Mouse (Mus musculus) liver, embryonic 16.5 days (tissue): Measurements from ENCODE around the gene Klra1. TPM values are rescaled to one million over a fixed set of nuclear protein-coding genes. Genes with fewer than 3 reads are reported as not detected.
"Not testable (repeated sequence)": the region's sequence is repeated elsewhere in the genome, so short reads cannot be mapped to it uniquely, and the experiment has no call there.

Experiments used
- ATAC-seq: fragments of 200-750 bp; cut with Nextera tagmentation; 2 replicates; pipeline ENCODE4 v1.8.0; 2017; ENCODE audit warnings: low read depth, mild to moderate bottlenecking, moderate number of reproducible peaks, moderate library complexity
- H3K27ac ChIP-seq: fragments of 300-500 bp; sonication (generic); 2 replicates; pipeline ENCODE4 v1.5.1; 2014; ENCODE audit warnings: mild to moderate bottlenecking, low read length
- H3K27me3 ChIP-seq: fragments of 300-500 bp; sonication (generic); 2 replicates; pipeline ENCODE4 v1.6.1; 2014; ENCODE audit warnings: low read depth, low read length, mixed read lengths; ENCODE audit not compliant: control insufficient read depth, insufficient read depth
- H3K36me3 ChIP-seq: fragments of 300-500 bp; sonication (generic); 2 replicates; pipeline ENCODE4 v1.6.1; 2014; ENCODE audit warnings: mild to moderate bottlenecking; ENCODE audit not compliant: control insufficient read depth, insufficient read depth
- H3K4me1 ChIP-seq: fragments of 300-500 bp; sonication (generic); 2 replicates; pipeline ENCODE4 v1.6.1; 2014; ENCODE audit warnings: low read depth, low read length, mixed read lengths; ENCODE audit not compliant: control insufficient read depth
- H3K4me2 ChIP-seq: fragments of 300-500 bp; sonication (generic); 2 replicates; pipeline ENCODE4 v1.6.1; 2014; ENCODE audit warnings: low read depth, low read length, mixed read lengths
- H3K4me3 ChIP-seq: fragments of 300-500 bp; sonication (generic); 2 replicates; pipeline ENCODE4 v1.5.1; 2014; ENCODE audit warnings: low read depth, mild to moderate bottlenecking, low read length
- H3K9ac ChIP-seq: fragments of 300-500 bp; sonication (generic); 2 replicates; pipeline ENCODE4 v1.6.1; 2014; ENCODE audit warnings: low read depth, low read length
- H3K9me3 ChIP-seq: fragments of 300-500 bp; sonication (generic); replicated peaks from 2 replicates; pipeline ENCODE4 v1.6.1; 2016; ENCODE audit warnings: low read length; ENCODE audit not compliant: control insufficient read depth
- WGBS: fragments of 180-500 bp; shearing (Covaris S2); extraction: QIAGEN DNeasy Blood & Tissue Kit; methylation state at CpG from one replicate; pipeline ENCODE4 v1.1.7; 2014; ENCODE audit not compliant: insufficient replicate concordance; 5-methylcytosine and 5-hydroxymethylcytosine counted together
- polyA plus RNA-seq: library from polyadenylated mRNA; unstranded; fragments of >200 nt; fragmentation: Nextera tagmentation; extraction: Ambion mirVana; gene quantifications from 2 replicates; pipeline ENCODE4 v1.2.1, GENCODE M21; 2015

Gene Klra1
- not detected in 2 replicates for polyA plus RNA-seq

DNA sequence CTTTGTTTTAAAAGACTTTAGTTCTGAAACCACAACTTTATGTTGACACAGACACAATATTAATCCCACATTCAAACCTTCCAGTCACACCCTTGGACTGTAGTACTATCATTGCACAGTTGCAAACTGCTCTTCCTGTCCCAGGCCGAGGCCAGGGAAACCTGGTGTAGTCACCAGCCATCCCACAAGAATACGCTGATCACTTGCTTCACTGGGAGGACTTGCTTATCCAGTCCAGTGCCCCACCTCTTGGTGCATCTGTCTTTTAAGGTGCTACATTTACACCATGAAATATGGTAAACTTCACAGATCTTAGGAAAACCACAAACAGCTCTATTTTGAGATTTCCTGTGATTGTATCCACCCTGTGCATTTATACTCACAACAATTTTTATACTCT, at the start of gene Klra1:
Klra1 (minus strand) TSS at position 125 of the 400 bp plus-strand sequence.
- H3K36me3 ChIP-seq, result no peaks in the 10 kb centered on the region
- 44% methylated on average over 2 of the region's 2 CpGs for WGBS
- no peaks in the 10 kb centered on the region for H3K27me3 ChIP-seq
- no peak within 1 kb of the TSS for H3K27ac ChIP-seq
- H3K4me2 ChIP-seq, result no peak within 1 kb of the TSS
- H3K4me1 ChIP-seq, result no peaks in the 10 kb centered on the region
- H3K9ac ChIP-seq, result no peak within 1 kb of the TSS
- H3K4me3 ChIP-seq, result no peak within 1 kb of the TSS
- ATAC-seq, result no peak
- no peaks in the 10 kb centered on the region for H3K9me3 ChIP-seq

DNA sequence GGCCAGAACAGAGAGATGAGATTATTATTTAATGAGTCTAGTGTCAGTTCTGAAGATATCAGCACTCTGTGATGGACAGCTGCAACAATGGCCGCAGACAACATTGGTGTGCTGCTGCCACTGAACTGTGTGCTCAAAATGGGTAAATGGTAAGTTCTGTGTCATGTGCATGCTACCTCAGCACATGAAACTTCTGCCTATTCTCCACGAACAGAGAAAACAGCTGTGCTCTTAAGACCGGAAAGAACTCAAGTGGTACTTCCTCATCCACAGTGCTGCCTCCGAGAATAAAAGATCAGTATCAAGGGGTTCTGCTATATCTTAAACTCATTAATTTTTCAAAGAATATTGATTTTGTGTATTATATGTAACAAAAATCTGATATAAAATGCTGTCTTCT, 42.8 kb upstream of the Klra1 start:
- no peak overlapping the region for H3K4me2 ChIP-seq
- no peak for ATAC-seq
- H3K36me3 ChIP-seq, result no peaks in the 10 kb centered on the region
- no peak overlapping the region for H3K9ac ChIP-seq
- 57% methylated on average over 4 of the region's 4 CpGs for WGBS
- H3K27me3 ChIP-seq, result no peaks in the 10 kb centered on the region
- H3K9me3 ChIP-seq, result no peaks in the 10 kb centered on the region
- no peak overlapping the region for H3K27ac ChIP-seq
- no peaks in the 10 kb centered on the region for H3K4me1 ChIP-seq
- no peak overlapping the region for H3K4me3 ChIP-seq

DNA sequence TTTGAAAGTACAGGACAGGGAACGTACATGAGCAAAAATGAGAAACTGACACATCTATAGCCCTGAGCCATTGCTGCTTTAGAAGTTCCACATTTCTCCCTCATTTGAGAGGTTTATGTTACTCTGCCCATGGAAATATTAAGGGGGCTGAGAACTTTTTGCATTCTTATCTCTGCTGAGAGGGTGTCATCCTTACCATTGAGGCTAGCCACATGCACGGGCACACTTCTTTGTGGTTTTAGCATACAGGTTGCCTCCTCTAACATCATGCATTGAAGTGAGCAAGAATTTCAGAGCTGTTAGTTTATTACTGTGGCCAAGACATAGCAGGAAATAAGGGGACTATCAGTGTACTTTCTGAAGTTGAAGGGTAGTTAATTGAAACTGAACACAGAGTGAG, 32.5 kb upstream of the Klra1 start:
- H3K9ac ChIP-seq, result no peak overlapping the region
- H3K4me2 ChIP-seq, result no peak overlapping the region
- no peaks in the 10 kb centered on the region for H3K4me1 ChIP-seq
- 56% methylated on average over 2 of the region's 2 CpGs for WGBS
- no peak overlapping the region for H3K4me3 ChIP-seq
- no peaks in the 10 kb centered on the region; the same call in 1 of the 2 replicates for H3K9me3 ChIP-seq
- H3K36me3 ChIP-seq, result no peaks in the 10 kb centered on the region
- ATAC-seq, result no peak
- H3K27ac ChIP-seq, result no peak overlapping the region
- H3K27me3 ChIP-seq, result no peaks in the 10 kb centered on the region

DNA sequence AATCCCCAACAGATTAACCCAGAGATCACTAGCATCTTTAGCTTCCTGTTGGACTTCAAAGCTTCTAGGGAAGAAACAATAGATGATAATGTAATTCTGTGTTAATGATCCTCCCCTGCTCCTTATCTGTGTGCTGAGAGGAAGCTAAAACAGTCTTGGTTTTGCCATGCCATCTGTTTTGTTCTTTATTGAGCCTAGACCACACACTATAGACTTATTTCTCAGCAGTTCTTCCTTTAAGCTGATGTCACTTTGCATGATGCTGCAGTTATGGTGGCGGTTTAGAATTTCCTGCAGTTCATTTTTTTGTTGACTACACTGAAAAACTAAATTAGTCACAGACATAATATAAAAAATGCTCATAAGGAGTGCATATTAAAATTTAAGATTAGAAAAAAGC, 18.2 kb upstream of the Klra1 start:
- Histone ChIP-seq H3K4me1 (no peaks in the 10 kb centered on the region), H3K9ac (no peak overlapping the region), H3K27ac (no peak overlapping the region), H3K4me3 (no peak overlapping the region), H3K27me3 (no peaks in the 10 kb centered on the region), H3K9me3 (no peaks in the 10 kb centered on the region), H3K36me3 (no peaks in the 10 kb centered on the region), H3K4me2 (no peak overlapping the region)
- 38% methylated on average over 1 of the region's 1 CpGs for WGBS
- ATAC-seq, result no peak

DNA sequence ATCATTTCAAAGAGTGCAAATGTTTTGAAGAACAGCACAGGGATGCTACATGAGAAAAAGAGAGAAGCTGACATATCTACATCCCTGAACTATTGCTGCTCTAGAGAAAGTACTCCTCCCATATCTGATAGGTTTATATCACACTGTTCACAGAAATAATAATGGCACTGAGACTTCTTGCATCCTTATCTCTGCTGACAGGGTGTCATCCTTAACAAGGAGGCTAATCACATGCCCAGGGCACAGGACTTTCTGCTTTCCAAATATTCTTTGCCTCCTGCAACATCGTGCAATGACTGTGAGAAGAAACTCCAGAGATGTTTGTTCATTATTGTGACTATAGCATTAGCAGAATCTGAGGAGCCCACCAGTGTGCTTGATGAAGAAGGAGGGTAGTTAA, 871 bp downstream of the Klra1 start:
- Histone ChIP-seq H3K36me3 (no peaks in the 10 kb centered on the region), H3K9ac (no peak overlapping the region), H3K4me1 (no peaks in the 10 kb centered on the region), H3K27ac (no peak overlapping the region), H3K27me3 (no peaks in the 10 kb centered on the region), H3K4me2 (no peak overlapping the region), H3K9me3 (no peaks in the 10 kb centered on the region), H3K4me3 (no peak overlapping the region)
- WGBS, result 31% methylated on average over 1 of the region's 1 CpGs
- ATAC-seq, result no peak

DNA sequence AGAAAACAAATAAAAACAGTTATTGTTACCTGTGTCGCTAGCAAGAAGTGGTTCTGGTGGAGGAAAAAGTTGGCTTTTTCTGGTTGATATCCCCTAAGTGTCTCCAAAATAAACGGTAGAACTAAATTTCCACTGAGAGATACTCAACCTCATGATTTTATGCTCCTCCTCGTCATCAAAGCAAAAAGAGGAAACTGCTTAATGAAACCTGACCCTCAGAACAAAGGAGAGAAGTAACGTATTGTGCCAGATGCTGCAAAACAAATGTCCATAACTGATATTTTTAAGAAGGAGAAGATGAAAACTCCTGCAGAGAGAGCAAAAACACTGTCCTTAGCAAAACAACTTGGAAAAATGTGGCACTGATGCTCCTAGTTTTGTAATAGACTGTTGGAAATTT, 4.3 kb downstream of the Klra1 start:
- Histone ChIP-seq H3K36me3 (no peaks in the 10 kb centered on the region), H3K27ac (no peak overlapping the region), H3K27me3 (no peaks in the 10 kb centered on the region), H3K9ac (no peak overlapping the region), H3K4me3 (no peak overlapping the region), H3K4me2 (no peak overlapping the region), H3K9me3 (no peaks in the 10 kb centered on the region), H3K4me1 (no peaks in the 10 kb centered on the region)
- WGBS, result 54% methylated on average over 4 of the region's 4 CpGs
- ATAC-seq, result no peak

DNA sequence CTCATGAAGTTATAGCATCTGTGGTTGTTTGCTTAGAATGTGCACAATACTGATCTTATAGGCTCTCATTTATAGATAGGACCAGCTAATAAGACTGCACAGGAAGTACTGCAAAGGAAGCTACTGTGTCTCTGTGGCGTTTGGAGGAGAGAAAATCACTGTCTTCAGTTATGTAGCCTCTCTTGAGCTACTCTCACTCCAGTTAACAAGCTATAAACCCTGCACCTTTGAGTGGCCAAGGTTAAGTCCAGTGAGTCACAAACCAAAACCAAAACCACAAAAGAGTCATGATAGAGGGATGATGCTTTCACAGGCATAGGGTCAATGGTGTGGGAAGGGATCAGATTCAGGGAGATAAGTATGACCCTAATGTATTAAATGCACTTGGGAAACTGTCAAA, 41.3 kb downstream of the Klra1 start:
- H3K9me3 ChIP-seq, H3K4me2 ChIP-seq, H3K4me3 ChIP-seq, H3K36me3 ChIP-seq, H3K4me1 ChIP-seq, H3K27ac ChIP-seq, H3K9ac ChIP-seq, H3K27me3 ChIP-seq, ATAC-seq: not testable (repeated sequence)
- 11% methylated on average over 1 of the region's 1 CpGs for WGBS

DNA sequence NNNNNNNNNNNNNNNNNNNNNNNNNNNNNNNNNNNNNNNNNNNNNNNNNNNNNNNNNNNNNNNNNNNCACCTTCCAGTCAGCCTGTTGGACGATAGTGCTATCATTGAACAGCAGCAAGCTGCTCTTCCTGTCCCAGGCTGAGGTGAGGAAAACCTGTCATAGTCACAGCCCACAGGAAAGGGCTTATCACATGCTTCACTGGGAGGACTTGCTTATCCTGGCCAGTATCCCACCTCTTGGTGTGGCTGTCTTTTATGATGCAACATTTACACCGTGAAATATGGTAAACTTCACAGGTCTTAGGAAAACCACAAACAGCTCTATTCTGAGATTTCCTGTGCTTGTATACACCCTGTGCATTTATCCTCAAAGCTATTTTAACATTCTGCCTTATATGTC, 44.7 kb downstream of the Klra1 start:
- H3K4me3 ChIP-seq, H3K9me3 ChIP-seq, ATAC-seq, H3K27me3 ChIP-seq, H3K9ac ChIP-seq, H3K4me2 ChIP-seq, H3K27ac ChIP-seq, H3K36me3 ChIP-seq, H3K4me1 ChIP-seq: not testable (repeated sequence)
- 24% methylated on average over 2 of the region's 2 CpGs for WGBS

DNA sequence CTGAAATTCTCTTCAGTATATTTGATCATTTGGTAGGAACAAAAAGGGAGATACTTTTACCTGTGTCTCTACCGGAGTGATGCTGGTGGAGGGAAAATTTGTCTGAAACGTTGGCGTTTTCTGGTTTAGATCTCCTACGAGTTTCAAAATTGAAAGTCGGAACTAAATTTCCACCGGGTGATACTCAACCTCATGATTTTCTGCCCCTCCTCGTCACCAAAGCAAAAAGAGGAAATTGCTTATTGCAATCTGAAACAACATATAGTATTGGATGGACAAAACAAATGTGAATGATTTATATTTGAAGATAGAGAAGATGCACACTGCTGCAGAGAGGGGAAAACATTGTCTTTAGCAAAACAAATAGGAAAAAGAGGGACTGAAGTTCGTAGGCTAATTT, 49.3 kb downstream of the Klra1 start, which contains the start of gene Klra3:
Klra3 (minus strand) TSS at position 164 of the 400 bp plus-strand sequence.
- 64% methylated on average over 8 of the region's 8 CpGs for WGBS
- no peak within 1 kb of the TSS for H3K4me3 ChIP-seq
- ATAC-seq, result no peak
- no peaks in the 10 kb centered on the region for H3K36me3 ChIP-seq
- H3K27ac ChIP-seq, result no peak within 1 kb of the TSS
- no peak within 1 kb of the TSS for H3K4me2 ChIP-seq
- H3K27me3 ChIP-seq, result no peaks in the 10 kb centered on the region
- no peaks in the 10 kb centered on the region for H3K9me3 ChIP-seq
- no peak within 1 kb of the TSS for H3K9ac ChIP-seq
- H3K4me1 ChIP-seq, result no peaks in the 10 kb centered on the region
